In the genomic region with DNA sequence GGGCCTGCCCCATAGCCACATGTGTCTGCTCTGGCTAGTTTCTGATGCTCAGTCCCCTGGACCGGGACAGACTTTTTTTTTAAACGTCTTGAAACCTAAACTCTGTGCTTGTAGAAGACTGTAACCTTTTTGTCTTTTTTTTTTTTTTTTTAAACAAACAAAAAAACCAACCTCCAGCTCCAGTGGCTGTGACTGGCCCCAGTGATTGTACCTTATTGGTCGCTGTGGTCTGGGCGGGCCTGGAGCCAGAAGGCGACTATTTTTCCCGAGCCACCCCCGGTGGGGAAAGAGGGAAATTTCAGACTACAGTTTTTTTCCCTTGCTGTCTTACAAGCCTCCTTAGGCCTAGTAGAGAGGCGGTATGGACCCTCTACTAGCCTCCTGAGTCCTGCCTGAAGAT, we compare ENCODE assay signal across 12 mouse cellular contexts. TPM values are rescaled to one million over a fixed set of nuclear protein-coding genes. Genes with fewer than 3 reads are reported as not detected.
DNase-seq lines count a peak whose midpoint lies in the region; ATAC-seq and TF ChIP-seq lines count a peak whose summit lies in the region.
"Had no signal": no experiment of that assay in that cellular context is flagged by ENCODE, and none has a peak within 500 bp of the region (broad histone marks: within the 10 kb centered on the region; RNA-seq: fewer than 3 reads in every experiment).

A gene (plus strand): TSS at position 301 of the 400 bp plus-strand sequence.

- no peaks in the 10 kb centered on the region for H3K27me3 ChIP-seq in midbrain, embryonic 15.5 days (replicated peaks)
- H3K27me3 ChIP-seq: lung, embryonic 15.5 days had no signal

- intact Hi-C loops in gastrocnemius, adult 2 months (cut with DNase I) = no loop called here
- intact Hi-C loops in heart, postnatal 36 days (cut with DNase I) = no loop called here

- DNase-seq in frontal cortex, adult 2 months (ENCODE audit: extremely low spot score in 1 of 2, low spot score in 1 of 2) = no peak
- DNase-seq in lung, adult 2 months = no peak
- no peak for DNase-seq in lung, postnatal 25 days (ENCODE audit: low spot score)
- no peak for DNase-seq in gastrocnemius, adult 2 months
- DNase-seq in heart, postnatal 36 days = no peak
- DNase-seq: kidney, postnatal 10 days had no signal

- no peak within 1 kb of the TSS for H3K4me2 ChIP-seq in midbrain, embryonic 15.5 days
- H3K4me2 ChIP-seq: lung, embryonic 15.5 days had no signal

- ATAC-seq in frontal cortex, adult (ENCODE audit: low TSS enrichment) = no peak
- no peak for ATAC-seq in activated CD4-positive, CD25-positive, alpha-beta regulatory T cell, adult 4 months
- no peak for ATAC-seq in midbrain, embryonic 15.5 days (replicated peaks)

- no peaks in the 10 kb centered on the region for H3K9me3 ChIP-seq in midbrain, embryonic 15.5 days
- H3K9me3 ChIP-seq: forebrain, embryonic 10.5 days; hindbrain, embryonic 10.5 days; lung, embryonic 15.5 days had no signal

- TF ChIP-seq CTCF in lung, adult 2 months (IDR thresholded peaks at IDR 0.05; ENCODE audit: insufficient read depth, low read length) = no peak
- no peak for TF ChIP-seq CTCF in gastrocnemius, adult 2 months (IDR thresholded peaks at IDR 0.05)

- no peak for TF ChIP-seq POLR2A in lung, adult 2 months (IDR thresholded peaks at IDR 0.05; ENCODE audit: borderline replicate concordance, extremely low read depth, low read depth, low read length)

- no peak within 1 kb of the TSS for H3K4me3 ChIP-seq in lung, adult 2 months (replicated peaks; ENCODE audit: extremely low read depth, low read depth, low read length)
- H3K4me3 ChIP-seq in midbrain, embryonic 15.5 days = no peak within 1 kb of the TSS
- no peak within 1 kb of the TSS for H3K4me3 ChIP-seq in gastrocnemius, adult 2 months
- H3K4me3 ChIP-seq: forebrain, embryonic 10.5 days; hindbrain, embryonic 10.5 days; lung, embryonic 15.5 days had no signal

- no peak within 1 kb of the TSS for H3K27ac ChIP-seq in midbrain, embryonic 15.5 days
- no peak within 1 kb of the TSS for H3K27ac ChIP-seq in gastrocnemius, adult 2 months
- H3K27ac ChIP-seq: forebrain, embryonic 10.5 days; hindbrain, embryonic 10.5 days; lung, embryonic 15.5 days had no signal

- H3K4me1 ChIP-seq in lung, adult 2 months (ENCODE audit: control insufficient read depth, insufficient read depth, low read length) = no peaks in the 10 kb centered on the region
- H3K4me1 ChIP-seq in midbrain, embryonic 15.5 days = peaks cover 10% of the 10 kb centered on the region

- peaks cover 45% of the 10 kb centered on the region; the same call in 1 of the 2 replicates for H3K36me3 ChIP-seq in midbrain, embryonic 15.5 days (replicated peaks)

- no peak within 1 kb of the TSS for H3K9ac ChIP-seq in midbrain, embryonic 15.5 days
- H3K9ac ChIP-seq: lung, embryonic 15.5 days had no signal

- WGBS in lung, adult 2 months = 70% methylated on average over 8 of the region's 8 CpGs
- 83% methylated on average over 8 of the region's 8 CpGs for WGBS in midbrain, embryonic 15.5 days

RNA-seq across cellular contexts. Expression of the gene that starts here (rescaled TPM):
- polyA plus RNA-seq in frontal cortex, adult 2 months (2012; rRNA removed) = 22.1 and 22.6 TPM in 2 replicates
- 23.1 and 25.5 TPM in 2 replicates for polyA plus RNA-seq in lung, adult 2 months (2012; rRNA removed)
- 10 to 100 TPM; 10.6 to 15.3 TPM for polyA plus RNA-seq in activated CD4-positive, CD25-positive, alpha-beta regulatory T cell, adult 4 months (2017; shearing (Covaris generic))
- polyA plus RNA-seq in midbrain, embryonic 15.5 days (2015; fragmentation: Nextera tagmentation; extraction: Ambion mirVana) = 15.1 TPM in 2 replicates
- 1 to 10 TPM in 1 of 2 experiments, under 1 TPM in 1; 0.48 to 1.3 TPM for total RNA-seq in gastrocnemius, adult 2 months (2021)
- total RNA-seq in heart, postnatal 36 days (2021) = 1 to 10 TPM in 1 of 2 experiments, under 1 TPM in 1; 0.67 to 1.5 TPM
